Mouse (Mus musculus) G1E (cell line): ENCODE results near the gene Cyfip2. TPM values are rescaled to one million over a fixed set of nuclear protein-coding genes. Genes with fewer than 3 reads are reported as not detected.

Experiments used
- ATAC-seq: 2 replicates; pipeline ENCODE4 v1.8.0; 2016; ENCODE audit warnings: mild to moderate bottlenecking; ENCODE audit not compliant: insufficient number of reproducible peaks, poor library complexity, low FRiP score, severe bottlenecking; ENCODE audit errors: extremely low read depth
- DNase-seq: peaks from one replicate; pipeline ENCODE4 v3.0.0; 2012; ENCODE audit warnings: low spot score
- H3K27me3 ChIP-seq: 2 replicates; pipeline ENCODE4 v1.6.1; 2012; ENCODE audit warnings: mild to moderate bottlenecking, low read length, inconsistent platforms; ENCODE audit not compliant: insufficient read depth
- H3K36me3 ChIP-seq: replicated peaks from 2 replicates; pipeline ENCODE3; 2012; ENCODE audit warnings: mild to moderate bottlenecking, inconsistent platforms
- H3K4me1 ChIP-seq: 2 replicates; pipeline ENCODE4 v1.6.1; 2012; ENCODE audit warnings: low read depth, low read length, inconsistent platforms, mixed read lengths; ENCODE audit not compliant: insufficient read depth
- H3K4me3 ChIP-seq: 2 replicates; pipeline ENCODE4 v1.5.1; 2012; ENCODE audit warnings: low read depth, mild to moderate bottlenecking, inconsistent platforms, low read length, moderate library complexity, mixed read lengths
- H3K9me3 ChIP-seq: replicated peaks from 2 replicates; pipeline ENCODE4 v1.6.1; 2012; ENCODE audit warnings: inconsistent platforms
- CTCF ChIP-seq: IDR thresholded peaks from 2 replicates; pipeline ENCODE4 v1.5.1; 2012; ENCODE audit warnings: low read depth, low read length, inconsistent platforms, mixed read lengths
- GATA1 ChIP-seq: IDR thresholded peaks from 2 replicates; pipeline ENCODE4 v1.6.1; 2012; ENCODE audit warnings: borderline replicate concordance, low read length, inconsistent platforms, mixed read lengths
- GATA2 ChIP-seq: IDR thresholded peaks from 2 replicates; pipeline ENCODE4 v1.6.1; 2012; ENCODE audit warnings: low read depth, low read length, inconsistent platforms, borderline replicate concordance
- POLR2AphosphoS5 ChIP-seq: IDR thresholded peaks from 2 replicates; pipeline ENCODE4 v1.6.1; 2012; ENCODE audit warnings: low read depth, low read length, inconsistent platforms; ENCODE audit not compliant: insufficient replicate concordance
- TAL1 ChIP-seq: conservative IDR thresholded peaks from 2 replicates; pipeline ENCODE4 v1.6.1; 2012; ENCODE audit warnings: low read depth, low read length, inconsistent platforms, mixed read lengths
- polyA plus RNA-seq: library from polyadenylated mRNA; stranded (reverse); fragments of >175 nt; gene quantifications from 2 replicates; pipeline ENCODE4 v1.2.3, GENCODE M21; 2012
- total RNA-seq, 2 experiments: library from RNA; stranded (forward) in 1 of 2; stranded (reverse) in 1 of 2; fragments of 200-1000 nt in 1 of 2; fragments of >200 nt in 1 of 2; fragmentation: Nextera tagmentation in 1 of 2; gene quantifications; 2 replicates each; pipeline ENCODE4 v1.2.3; 2014 to 2017

Cyfip2 gene
- total and polyA plus RNA-seq, 3 experiments = 1.3 to 2.9 (median 2.4) TPM

GRCm38 (mm10) chr11:46288091-46288490 lies 24.6 kb downstream of the Cyfip2 start:
- TF ChIP-seq GATA1 = no peak
- no peak for TF ChIP-seq TAL1
- no peak for TF ChIP-seq POLR2AphosphoS5
- no peak for TF ChIP-seq CTCF
- no peak for TF ChIP-seq GATA2
- Histone ChIP-seq H3K9me3 (no peaks in the 10 kb centered on the region), H3K36me3 (no peaks in the 10 kb centered on the region), H3K27me3 (peaks cover 21% of the 10 kb centered on the region; the same call in 1 of the 2 replicates), H3K4me1 (peaks cover 4% of the 10 kb centered on the region), H3K4me3 (no peak overlapping the region)
- ATAC-seq = no peak
- DNase-seq = no peak

- ATAC-seq = peak; percentile 54
- Histone ChIP-seq H3K36me3 (no peaks in the 10 kb centered on the region), H3K27me3 (peaks cover 21% of the 10 kb centered on the region; the same call in 1 of the 2 replicates), H3K4me1 (peaks cover 4% of the 10 kb centered on the region), H3K9me3 (no peaks in the 10 kb centered on the region), H3K4me3 (no peak overlapping the region)
- TF ChIP-seq POLR2AphosphoS5 (no peak), CTCF (no peak), GATA2 (no peak), GATA1 (no peak), TAL1 (no peak)
- DNase-seq = peak; percentile 40
Observed at GRCm38 (mm10) chr11:46286803-46287202, 25.9 kb downstream of the Cyfip2 start.

DNA sequence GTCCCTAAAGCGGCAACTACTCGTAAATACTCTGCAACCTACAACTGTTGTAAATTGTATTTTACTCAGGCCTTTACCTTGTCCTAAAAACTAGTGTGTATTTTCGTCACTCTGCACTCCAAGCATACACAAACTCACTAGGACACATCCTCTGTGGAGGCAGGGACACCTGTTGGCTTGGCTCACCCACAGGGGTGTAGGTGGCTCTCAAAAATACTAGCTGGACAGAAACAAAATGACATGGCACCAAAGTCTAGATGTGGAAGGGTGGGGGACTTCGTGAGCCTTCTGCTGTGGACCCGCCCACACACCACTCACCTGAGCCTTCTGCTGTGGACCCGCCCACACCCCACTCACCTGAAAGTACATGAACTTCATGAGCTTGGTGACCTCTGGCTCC lies 28.9 kb downstream of the Cyfip2 start:
- Histone ChIP-seq H3K36me3 (no peaks in the 10 kb centered on the region), H3K9me3 (no peaks in the 10 kb centered on the region), H3K27me3 (peaks cover 4% of the 10 kb centered on the region; the same call in 1 of the 2 replicates), H3K4me3 (no peak overlapping the region), H3K4me1 (peaks cover 4% of the 10 kb centered on the region)
- DNase-seq (no peak), ATAC-seq (no peak)
- TF ChIP-seq TAL1 = no peak
- TF ChIP-seq GATA2 = no peak
- no peak for TF ChIP-seq CTCF
- TF ChIP-seq GATA1 = no peak
- no peak for TF ChIP-seq POLR2AphosphoS5

- Histone ChIP-seq H3K9me3 (no peaks in the 10 kb centered on the region), H3K4me1 (peaks cover 4% of the 10 kb centered on the region), H3K27me3 (no peaks in the 10 kb centered on the region; the same call in 1 of the 2 replicates), H3K36me3 (no peaks in the 10 kb centered on the region), H3K4me3 (no peak overlapping the region)
- ATAC-seq = no peak
- no peak for DNase-seq
- TF ChIP-seq TAL1 = no peak
- no peak for TF ChIP-seq CTCF
- TF ChIP-seq GATA1 = no peak
- TF ChIP-seq GATA2 = no peak
- no peak for TF ChIP-seq POLR2AphosphoS5
Observed at GRCm38 (mm10) chr11:46282612-46283011, 30.0 kb downstream of the Cyfip2 start.

DNA sequence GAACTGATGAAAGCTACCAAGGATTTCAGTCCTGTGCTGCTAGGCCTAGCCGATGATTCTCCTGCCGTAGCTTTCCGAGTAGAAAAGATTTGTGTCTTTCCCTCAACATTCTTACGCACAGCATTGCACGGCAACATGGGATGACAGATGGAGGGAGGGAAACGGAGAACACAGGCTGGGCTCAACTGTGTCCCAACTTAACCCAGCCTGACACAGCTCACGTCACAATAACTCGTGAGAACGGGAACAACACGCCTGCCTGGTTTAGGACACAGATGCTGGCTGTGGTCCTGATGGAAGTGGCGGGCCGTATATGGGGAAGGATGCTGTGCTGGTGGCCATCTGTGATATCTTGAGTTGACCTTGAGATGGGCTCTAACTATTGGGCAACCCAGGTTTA lies 34.0 kb downstream of the Cyfip2 start:
- Histone ChIP-seq H3K4me1 (peaks cover 3% of the 10 kb centered on the region), H3K4me3 (no peak overlapping the region), H3K9me3 (no peaks in the 10 kb centered on the region), H3K36me3 (no peaks in the 10 kb centered on the region), H3K27me3 (no peaks in the 10 kb centered on the region; the same call in 1 of the 2 replicates)
- TF ChIP-seq TAL1 = no peak
- no peak for TF ChIP-seq POLR2AphosphoS5
- no peak for TF ChIP-seq CTCF
- no peak for TF ChIP-seq GATA1
- TF ChIP-seq GATA2 = no peak
- ATAC-seq (no peak), DNase-seq (no peak)

- Histone ChIP-seq H3K27me3 (no peaks in the 10 kb centered on the region; the same call in 1 of the 2 replicates), H3K9me3 (no peaks in the 10 kb centered on the region), H3K4me1 (peaks cover 3% of the 10 kb centered on the region), H3K4me3 (no peak overlapping the region), H3K36me3 (no peaks in the 10 kb centered on the region)
- TF ChIP-seq POLR2AphosphoS5 = no peak
- no peak for TF ChIP-seq GATA2
- DNase-seq (no peak), ATAC-seq (no peak)
Observed at GRCm38 (mm10) chr11:46278140-46278539, 34.5 kb downstream of the Cyfip2 start.
